Comparison of ENCODE assay signal across 8 mouse cellular contexts in genomic region chr8:94861352-94861910, GRCm38 (mm10). TPM values are rescaled to one million over a fixed set of nuclear protein-coding genes. Genes with fewer than 3 reads are reported as not detected.
DNase-seq lines count a peak whose midpoint lies in the region; ATAC-seq and TF ChIP-seq lines count a peak whose summit lies in the region.

No protein-coding gene starts in this region.

- ATAC-seq in erythroid progenitor cell, adult 5-6 weeks (replicated peaks; ENCODE audit: low FRiP score, poor library complexity, severe bottlenecking), result peak; percentile 72
- ATAC-seq in midbrain, postnatal 0 days (ENCODE audit: low FRiP score), result no peak

- no peak overlapping the region for H3K4me3 ChIP-seq in midbrain, postnatal 0 days (ENCODE audit: low read depth, low read length)

- intact Hi-C loops in heart, postnatal 25 days (cut with DNase I), result no loop called here

- peak; percentile 92 for DNase-seq in heart, adult 11 months
- no peak for DNase-seq in heart, postnatal 25 days (ENCODE audit: low spot score)
- DNase-seq in B cell, adult 2 months, result peak; percentile 83 to 85
- DNase-seq in adrenal gland, adult 18-20 months (ENCODE audit: low spot score in 2 of 2), result peak; percentile 48 to 68
- DNase-seq in kidney, postnatal 25 days, result peak; percentile 85 to 88
- peak; percentile 72 for DNase-seq in midbrain, postnatal 0 days (ENCODE audit: low spot score)
- DNase-seq in thymus, postnatal 36 days, result peak; percentile 43 to 60

- TF ChIP-seq CTCF in midbrain, postnatal 0 days (IDR thresholded peaks at IDR 0.05), result peak; percentile 90

- no peak overlapping the region for H3K4me2 ChIP-seq in midbrain, postnatal 0 days (ENCODE audit: low read depth, low read length, poor library complexity, severe bottlenecking)

- 78% methylated on average over 8 of the region's 8 CpGs for WGBS in midbrain, postnatal 0 days

- no peak overlapping the region for H3K9ac ChIP-seq in midbrain, postnatal 0 days (replicated peaks; ENCODE audit: low read length, poor library complexity, severe bottlenecking)

- no peaks in the 10 kb centered on the region for H3K9me3 ChIP-seq in midbrain, postnatal 0 days (ENCODE audit: low read length)

- no peaks in the 10 kb centered on the region for H3K4me1 ChIP-seq in midbrain, postnatal 0 days (ENCODE audit: insufficient read depth, low read length)

- H3K27me3 ChIP-seq in midbrain, postnatal 0 days (ENCODE audit: insufficient read depth, low read length), result no peaks in the 10 kb centered on the region

- no peak overlapping the region for H3K27ac ChIP-seq in midbrain, postnatal 0 days (ENCODE audit: low read depth, low read length)

- peaks cover 46% of the 10 kb centered on the region for H3K36me3 ChIP-seq in midbrain, postnatal 0 days (ENCODE audit: insufficient read depth, low read length)

RNA-seq across cellular contexts. Expression of gene Polr2c, which starts 4.2 kb away (rescaled TPM):
- 10 to 100 TPM; 57.5 to 64.3 TPM for total RNA-seq in heart, postnatal 25 days (2021)
- 10 to 100 TPM; 61.9 to 65.1 TPM for total RNA-seq in adrenal gland, adult 18-20 months (2021)
- 34.0 and 42.2 TPM in 2 replicates for total RNA-seq in erythroid progenitor cell, adult 5-6 weeks (2015; ENCODE audit: low replicate concordance)
- total RNA-seq in erythroid progenitor cell, adult 5-6 weeks (2017; ENCODE audit: low replicate concordance), result 17.5 and 40.3 TPM in 2 replicates
- total RNA-seq in midbrain, postnatal 0 days (2014; rRNA removed), result 62.5 and 70.5 TPM in 2 replicates
- 93.3 and 101 TPM in 2 replicates for polyA plus RNA-seq in midbrain, postnatal 0 days (2015; fragmentation: Nextera tagmentation; extraction: Ambion mirVana)

RNA-seq across cellular contexts. Expression of gene Dok4, which starts 14.7 kb away (rescaled TPM):
- 10 to 100 TPM; 17.5 to 21.4 TPM for total RNA-seq in heart, postnatal 25 days (2021)
- 1 to 10 TPM; 7.7 to 9.8 TPM for total RNA-seq in adrenal gland, adult 18-20 months (2021)
- total RNA-seq in erythroid progenitor cell, adult 5-6 weeks (2015; ENCODE audit: low replicate concordance), result 12.2 and 13.0 TPM in 2 replicates
- total RNA-seq in erythroid progenitor cell, adult 5-6 weeks (2017; ENCODE audit: low replicate concordance), result 11.0 and 12.8 TPM in 2 replicates
- total RNA-seq in midbrain, postnatal 0 days (2014; rRNA removed), result 154 and 155 TPM in 2 replicates
- 95.0 and 104 TPM in 2 replicates for polyA plus RNA-seq in midbrain, postnatal 0 days (2015; fragmentation: Nextera tagmentation; extraction: Ambion mirVana)

RNA-seq across cellular contexts. Expression of gene Ciapin1, which starts 23.3 kb away (rescaled TPM):
- total RNA-seq in heart, postnatal 25 days (2021), result 10 to 100 TPM; 73.7 to 80.1 TPM
- total RNA-seq in adrenal gland, adult 18-20 months (2021), result 100 to 1,000 TPM in 1 of 2 experiments, 10 to 100 TPM in 1; 85.5 to 102 TPM
- 27.4 and 66.7 TPM in 2 replicates for total RNA-seq in erythroid progenitor cell, adult 5-6 weeks (2015; ENCODE audit: low replicate concordance)
- total RNA-seq in erythroid progenitor cell, adult 5-6 weeks (2017; ENCODE audit: low replicate concordance), result 36.8 and 46.6 TPM in 2 replicates
- total RNA-seq in midbrain, postnatal 0 days (2014; rRNA removed), result 60.6 and 62.7 TPM in 2 replicates
- 162 and 164 TPM in 2 replicates for polyA plus RNA-seq in midbrain, postnatal 0 days (2015; fragmentation: Nextera tagmentation; extraction: Ambion mirVana)

RNA-seq across cellular contexts. Expression of gene Coq9, which starts 23.3 kb away (rescaled TPM):
- total RNA-seq in heart, postnatal 25 days (2021), result 100 to 1,000 TPM; 542 TPM
- total RNA-seq in adrenal gland, adult 18-20 months (2021), result 100 to 1,000 TPM; 178 to 203 TPM
- total RNA-seq in erythroid progenitor cell, adult 5-6 weeks (2015; ENCODE audit: low replicate concordance), result 27.8 and 34.8 TPM in 2 replicates
- total RNA-seq in erythroid progenitor cell, adult 5-6 weeks (2017; ENCODE audit: low replicate concordance), result 42.1 and 47.1 TPM in 2 replicates
- 101 and 110 TPM in 2 replicates for total RNA-seq in midbrain, postnatal 0 days (2014; rRNA removed)
- 46.5 and 54.8 TPM in 2 replicates for polyA plus RNA-seq in midbrain, postnatal 0 days (2015; fragmentation: Nextera tagmentation; extraction: Ambion mirVana)

RNA-seq across cellular contexts. Expression of gene Ccl17, which starts 51.2 kb away (rescaled TPM):
- not detected for total RNA-seq in heart, postnatal 25 days (2021)
- total RNA-seq in adrenal gland, adult 18-20 months (2021), result 1 to 10 TPM; 1.4 to 1.8 TPM
- total RNA-seq in erythroid progenitor cell, adult 5-6 weeks (2015; ENCODE audit: low replicate concordance), result not detected in 2 replicates
- total RNA-seq in erythroid progenitor cell, adult 5-6 weeks (2017; ENCODE audit: low replicate concordance), result not detected in 2 replicates
- total RNA-seq in midbrain, postnatal 0 days (2014; rRNA removed), result 8.5 TPM in 1 of 2 replicates, not detected in the other
- 4.4 and 4.7 TPM in 2 replicates for polyA plus RNA-seq in midbrain, postnatal 0 days (2015; fragmentation: Nextera tagmentation; extraction: Ambion mirVana)
